Mouse (Mus musculus): ENCODE measurements around the gene Asic2.

DNA sequence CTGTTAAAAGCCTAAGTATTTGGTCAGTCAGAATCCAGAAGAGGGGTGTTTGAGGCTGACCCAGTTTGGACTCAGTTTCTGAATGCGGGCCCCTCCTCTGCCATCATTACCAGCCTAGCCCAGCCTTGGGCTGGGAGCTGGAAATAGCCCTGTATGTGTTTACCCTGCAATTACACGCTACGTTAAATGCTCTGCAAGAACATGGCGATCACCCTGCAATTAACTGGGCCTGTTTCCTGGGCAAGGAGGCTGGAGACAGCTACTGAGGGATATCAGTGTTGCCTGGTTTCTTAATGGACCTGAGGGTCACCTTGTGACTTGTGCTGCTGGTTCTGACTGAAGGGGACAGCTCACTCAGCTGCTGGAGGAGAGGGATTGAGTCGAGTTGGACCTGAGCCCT is 151.7 kb downstream of the Asic2 start:
- TF ChIP-seq TAL1 (IDR thresholded peaks at IDR 0.05; ENCODE audit: low read length) (no peak), GATA1 (IDR thresholded peaks at IDR 0.05; ENCODE audit: low read length) (no peak)
